Mouse (Mus musculus): ENCODE data around the gene Atp8a1. TPM values are rescaled to one million over a fixed set of nuclear protein-coding genes. Genes with fewer than 3 reads are reported as not detected.

Gene Atp8a1
- polyA plus RNA-seq, 1 experiment from 2014 or later, result 6.2 TPM

GRCm38 (mm10) chr5:67756138-67756537, 91.1 kb downstream of the Atp8a1 start:
- H3K9ac ChIP-seq, result no peak overlapping the region
- no peaks in the 10 kb centered on the region for H3K27me3 ChIP-seq
- H3K4me1 ChIP-seq (replicated peaks), result no peaks in the 10 kb centered on the region
- WGBS, result 20% methylated on average over 6 of the region's 6 CpGs
- H3K36me3 ChIP-seq, result no peaks in the 10 kb centered on the region
- no peak overlapping the region for H3K4me2 ChIP-seq
- H3K27ac ChIP-seq, result no peak overlapping the region
- H3K9me3 ChIP-seq (replicated peaks), result no peaks in the 10 kb centered on the region
- ATAC-seq (replicated peaks; ENCODE audit: insufficient number of reproducible peaks, insufficient read depth, low FRiP score, low read depth), result no peak
- H3K4me3 ChIP-seq, result no peak overlapping the region

- Histone ChIP-seq H3K9me3 (replicated peaks) (no peaks in the 10 kb centered on the region), H3K4me3 (no peak overlapping the region), H3K27ac (no peak overlapping the region), H3K36me3 (no peaks in the 10 kb centered on the region), H3K4me2 (no peak overlapping the region), H3K4me1 (replicated peaks) (no peaks in the 10 kb centered on the region), H3K9ac (no peak overlapping the region), H3K27me3 (no peaks in the 10 kb centered on the region)
- no peak for ATAC-seq (replicated peaks; ENCODE audit: insufficient number of reproducible peaks, insufficient read depth, low FRiP score, low read depth)
- 79% methylated on average over 2 of the region's 2 CpGs for WGBS
These were observed 94.2 kb downstream of the Atp8a1 start for GRCm38 (mm10) chr5:67753057-67753456.

GRCm38 (mm10) chr5:67752629-67753028, 94.6 kb downstream of the Atp8a1 start:
- Histone ChIP-seq H3K4me1 (replicated peaks) (no peaks in the 10 kb centered on the region), H3K27ac (no peak overlapping the region), H3K4me3 (no peak overlapping the region), H3K4me2 (no peak overlapping the region), H3K27me3 (no peaks in the 10 kb centered on the region), H3K9ac (no peak overlapping the region), H3K36me3 (no peaks in the 10 kb centered on the region), H3K9me3 (replicated peaks) (no peaks in the 10 kb centered on the region)
- ATAC-seq (replicated peaks; ENCODE audit: insufficient number of reproducible peaks, insufficient read depth, low FRiP score, low read depth), result no peak
- WGBS, result 74% methylated on average over 10 of the region's 10 CpGs

- 41% methylated on average over 3 of the region's 3 CpGs for WGBS
- no peak for ATAC-seq (replicated peaks; ENCODE audit: insufficient number of reproducible peaks, insufficient read depth, low FRiP score, low read depth)
- Histone ChIP-seq H3K4me3 (no peak overlapping the region), H3K27ac (no peak overlapping the region), H3K27me3 (no peaks in the 10 kb centered on the region), H3K9ac (no peak overlapping the region), H3K4me1 (replicated peaks) (no peaks in the 10 kb centered on the region), H3K36me3 (no peaks in the 10 kb centered on the region), H3K9me3 (replicated peaks) (no peaks in the 10 kb centered on the region), H3K4me2 (no peak overlapping the region)
These were observed 95.2 kb downstream of the Atp8a1 start for GRCm38 (mm10) chr5:67752007-67752406.

- WGBS, result 75% methylated on average over 3 of the region's 3 CpGs
- Histone ChIP-seq H3K4me1 (replicated peaks) (no peaks in the 10 kb centered on the region), H3K9ac (no peak overlapping the region), H3K4me2 (no peak overlapping the region), H3K9me3 (replicated peaks) (no peaks in the 10 kb centered on the region), H3K4me3 (no peak overlapping the region), H3K27ac (no peak overlapping the region), H3K36me3 (no peaks in the 10 kb centered on the region), H3K27me3 (no peaks in the 10 kb centered on the region)
- ATAC-seq (replicated peaks; ENCODE audit: insufficient number of reproducible peaks, insufficient read depth, low FRiP score, low read depth), result no peak
These were observed 108.0 kb downstream of the Atp8a1 start for GRCm38 (mm10) chr5:67739261-67739660.

- H3K4me1 ChIP-seq (replicated peaks), result no peaks in the 10 kb centered on the region
- no peaks in the 10 kb centered on the region for H3K27me3 ChIP-seq
- H3K4me2 ChIP-seq, result no peak overlapping the region
- H3K9ac ChIP-seq, result no peak overlapping the region
- ATAC-seq (replicated peaks; ENCODE audit: insufficient number of reproducible peaks, insufficient read depth, low FRiP score, low read depth), result no peak
- H3K36me3 ChIP-seq, result no peaks in the 10 kb centered on the region
- H3K9me3 ChIP-seq (replicated peaks), result no peaks in the 10 kb centered on the region
- H3K4me3 ChIP-seq, result no peak overlapping the region
- WGBS, result 83% methylated on average over 10 of the region's 10 CpGs
- no peak overlapping the region for H3K27ac ChIP-seq
These were observed 109.1 kb downstream of the Atp8a1 start for GRCm38 (mm10) chr5:67738133-67738532.

- 100% methylated on average over 1 of the region's 1 CpGs for WGBS
- Histone ChIP-seq H3K27ac (no peak overlapping the region), H3K4me1 (replicated peaks) (no peaks in the 10 kb centered on the region)
These were observed 111.5 kb downstream of the Atp8a1 start for GRCm38 (mm10) chr5:67735771-67736170.

GRCm38 (mm10) chr5:67733551-67734258, 113.5 kb downstream of the Atp8a1 start:
- WGBS, result 69% methylated on average over 9 of the region's 9 CpGs
- H3K4me2 ChIP-seq, result no peak overlapping the region
- H3K9me3 ChIP-seq (replicated peaks), result no peaks in the 10 kb centered on the region
- H3K27me3 ChIP-seq, result no peaks in the 10 kb centered on the region
- no peaks in the 10 kb centered on the region for H3K4me1 ChIP-seq (replicated peaks)
- no peak overlapping the region for H3K9ac ChIP-seq
- no peaks in the 10 kb centered on the region for H3K36me3 ChIP-seq
- no peak overlapping the region for H3K4me3 ChIP-seq
- no peak for ATAC-seq (replicated peaks; ENCODE audit: insufficient number of reproducible peaks, insufficient read depth, low FRiP score, low read depth)
- no peak overlapping the region for H3K27ac ChIP-seq

More at GRCm38 (mm10) chr5:67735771-67736170, 111.5 kb downstream of the Atp8a1 start:
- H3K27me3 ChIP-seq, result no peaks in the 10 kb centered on the region
- ATAC-seq (replicated peaks; ENCODE audit: insufficient number of reproducible peaks, insufficient read depth, low FRiP score, low read depth), result no peak
- no peak overlapping the region for H3K9ac ChIP-seq
- no peak overlapping the region for H3K4me2 ChIP-seq
- no peak overlapping the region for H3K4me3 ChIP-seq
- H3K9me3 ChIP-seq (replicated peaks), result no peaks in the 10 kb centered on the region
- H3K36me3 ChIP-seq, result no peaks in the 10 kb centered on the region

GRCm38 (mm10) chr5:67733150-67733549, 114.1 kb downstream of the Atp8a1 start:
- WGBS, result 90% methylated on average over 6 of the region's 6 CpGs
- Histone ChIP-seq H3K36me3 (no peaks in the 10 kb centered on the region), H3K4me1 (replicated peaks) (no peaks in the 10 kb centered on the region), H3K4me3 (no peak overlapping the region), H3K4me2 (no peak overlapping the region), H3K27me3 (no peaks in the 10 kb centered on the region), H3K9me3 (replicated peaks) (no peaks in the 10 kb centered on the region), H3K9ac (no peak overlapping the region), H3K27ac (no peak overlapping the region)
- ATAC-seq (replicated peaks; ENCODE audit: insufficient number of reproducible peaks, insufficient read depth, low FRiP score, low read depth), result no peak

GRCm38 (mm10) chr5:67727755-67728154, 119.5 kb downstream of the Atp8a1 start:
- no peaks in the 10 kb centered on the region for H3K36me3 ChIP-seq
- no peak overlapping the region for H3K27ac ChIP-seq
- WGBS, result 6% methylated on average over 2 of the region's 2 CpGs
- H3K9ac ChIP-seq, result no peak overlapping the region
- no peak for ATAC-seq (replicated peaks; ENCODE audit: insufficient number of reproducible peaks, insufficient read depth, low FRiP score, low read depth)
- no peaks in the 10 kb centered on the region for H3K27me3 ChIP-seq
- peaks cover 6% of the 10 kb centered on the region; the same call in 1 of the 2 replicates for H3K4me1 ChIP-seq (replicated peaks)
- no peak overlapping the region for H3K4me2 ChIP-seq
- H3K4me3 ChIP-seq, result no peak overlapping the region
- no peaks in the 10 kb centered on the region for H3K9me3 ChIP-seq (replicated peaks)

- Histone ChIP-seq H3K36me3 (no peaks in the 10 kb centered on the region), H3K9ac (no peak overlapping the region), H3K27me3 (no peaks in the 10 kb centered on the region), H3K4me1 (replicated peaks) (peaks cover 6% of the 10 kb centered on the region; the same call in 1 of the 2 replicates), H3K4me3 (no peak overlapping the region), H3K9me3 (replicated peaks) (no peaks in the 10 kb centered on the region), H3K4me2 (no peak overlapping the region), H3K27ac (no peak overlapping the region)
- WGBS, result 85% methylated on average over 13 of the region's 13 CpGs
- no peak for ATAC-seq (replicated peaks; ENCODE audit: insufficient number of reproducible peaks, insufficient read depth, low FRiP score, low read depth)
These were observed 120.4 kb downstream of the Atp8a1 start for GRCm38 (mm10) chr5:67726810-67727209.

GRCm38 (mm10) chr5:67701641-67702040, 145.6 kb downstream of the Atp8a1 start:
- Histone ChIP-seq H3K4me1 (replicated peaks) (peaks cover 19% of the 10 kb centered on the region), H3K36me3 (no peaks in the 10 kb centered on the region), H3K4me2 (no peak overlapping the region), H3K27ac (no peak overlapping the region), H3K4me3 (no peak overlapping the region), H3K9ac (no peak overlapping the region), H3K27me3 (no peaks in the 10 kb centered on the region), H3K9me3 (replicated peaks) (no peaks in the 10 kb centered on the region)
- 86% methylated on average over 7 of the region's 7 CpGs for WGBS
- no peak for ATAC-seq (replicated peaks; ENCODE audit: insufficient number of reproducible peaks, insufficient read depth, low FRiP score, low read depth)
